Mouse (Mus musculus): Measurements from ENCODE around the gene Dync2h1. TPM values are rescaled to one million over a fixed set of nuclear protein-coding genes. Genes with fewer than 3 reads are reported as not detected.

Gene Dync2h1
- polyA plus RNA-seq, 1 experiment = 0.35 TPM

DNA sequence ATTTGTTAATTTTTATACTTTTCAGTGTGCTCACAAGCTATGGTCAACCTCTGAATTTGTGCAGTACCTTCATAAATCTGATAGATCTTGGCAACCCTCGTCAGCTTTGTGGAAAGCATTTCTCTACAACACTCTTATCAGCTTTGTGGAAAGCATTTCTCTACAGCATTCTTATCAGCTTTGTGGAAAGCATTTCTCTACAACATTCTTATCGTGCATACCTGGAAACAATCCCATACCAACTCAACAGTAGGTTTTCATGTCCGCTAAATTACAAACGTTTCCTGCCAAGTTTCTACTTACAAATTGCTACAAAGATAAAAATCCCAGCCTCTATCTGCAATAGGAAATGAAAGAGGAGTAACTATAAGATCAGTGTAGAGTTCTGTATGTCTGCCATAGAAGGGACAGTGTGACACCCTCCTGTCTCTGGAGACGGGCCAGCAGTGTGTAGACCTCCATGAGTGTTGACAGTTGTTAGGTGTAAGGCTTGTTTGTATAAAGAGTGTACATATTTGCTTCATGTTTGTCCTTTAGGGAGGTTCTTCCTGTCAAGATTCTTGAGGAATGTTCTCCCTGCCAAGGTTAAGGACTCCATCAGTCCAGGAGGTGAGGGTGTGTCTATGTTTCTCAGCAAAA, 141.5 kb downstream of the Dync2h1 start:
- WGBS = 88% methylated on average over 5 of the region's 5 CpGs

GRCm38 (mm10) chr9:7041231-7041630, 143.0 kb downstream of the Dync2h1 start:
- no peaks in the 10 kb centered on the region for H3K36me3 ChIP-seq (ENCODE audit: control insufficient read depth, insufficient read depth, low read length)
- H3K27me3 ChIP-seq (ENCODE audit: control insufficient read depth, insufficient read depth, low read length) = no peaks in the 10 kb centered on the region
- no peaks in the 10 kb centered on the region for H3K4me1 ChIP-seq (ENCODE audit: control insufficient read depth, insufficient read depth, insufficient read length)
- TF ChIP-seq POLR2A (IDR thresholded peaks at IDR 0.05; ENCODE audit: low read depth, low read length) = no peak
- TF ChIP-seq CTCF (IDR thresholded peaks at IDR 0.05; ENCODE audit: extremely low read depth, insufficient read depth, insufficient read length, insufficient replicate concordance) = no peak
- no peak for DNase-seq (ENCODE audit: low read depth in 1 of 2, low spot score in 2 of 2)
- no peak overlapping the region for H3K27ac ChIP-seq (ENCODE audit: insufficient read depth, low read length)
- WGBS = 92% methylated on average over 5 of the region's 5 CpGs
- H3K4me3 ChIP-seq (ENCODE audit: extremely low read depth, insufficient read depth, insufficient read length) = no peak overlapping the region

More for the DNA sequence above, 141.5 kb downstream of the Dync2h1 start:
- no peaks in the 10 kb centered on the region for H3K36me3 ChIP-seq (ENCODE audit: control insufficient read depth, insufficient read depth, low read length)
- H3K27me3 ChIP-seq (ENCODE audit: control insufficient read depth, insufficient read depth, low read length) = no peaks in the 10 kb centered on the region
- no peak for TF ChIP-seq CTCF (IDR thresholded peaks at IDR 0.05; ENCODE audit: extremely low read depth, insufficient read depth, insufficient read length, insufficient replicate concordance)
- no peak for TF ChIP-seq POLR2A (IDR thresholded peaks at IDR 0.05; ENCODE audit: low read depth, low read length)
- H3K4me3 ChIP-seq (ENCODE audit: extremely low read depth, insufficient read depth, insufficient read length) = no peak overlapping the region
- H3K27ac ChIP-seq (ENCODE audit: insufficient read depth, low read length) = no peak overlapping the region
- H3K4me1 ChIP-seq (ENCODE audit: control insufficient read depth, insufficient read depth, insufficient read length) = no peaks in the 10 kb centered on the region
- no peak for DNase-seq (ENCODE audit: low read depth in 1 of 2, low spot score in 2 of 2)

- Histone ChIP-seq H3K27ac (ENCODE audit: insufficient read depth, low read length) (no peak overlapping the region), H3K27me3 (ENCODE audit: control insufficient read depth, insufficient read depth, low read length) (no peaks in the 10 kb centered on the region), H3K4me1 (ENCODE audit: control insufficient read depth, insufficient read depth, insufficient read length) (no peaks in the 10 kb centered on the region), H3K4me3 (ENCODE audit: extremely low read depth, insufficient read depth, insufficient read length) (no peak overlapping the region), H3K36me3 (ENCODE audit: control insufficient read depth, insufficient read depth, low read length) (no peaks in the 10 kb centered on the region)
- TF ChIP-seq CTCF (IDR thresholded peaks at IDR 0.05; ENCODE audit: extremely low read depth, insufficient read depth, insufficient read length, insufficient replicate concordance) (no peak), POLR2A (IDR thresholded peaks at IDR 0.05; ENCODE audit: low read depth, low read length) (no peak)
- no peak for DNase-seq (ENCODE audit: low read depth in 1 of 2, low spot score in 2 of 2)
- 99% methylated on average over 2 of the region's 2 CpGs for WGBS
Measured at GRCm38 (mm10) chr9:7032553-7032952, 151.7 kb downstream of the Dync2h1 start.

GRCm38 (mm10) chr9:7015600-7015999, 168.6 kb downstream of the Dync2h1 start:
- H3K4me3 ChIP-seq (ENCODE audit: extremely low read depth, insufficient read depth, insufficient read length) = no peak overlapping the region
- TF ChIP-seq POLR2A (IDR thresholded peaks at IDR 0.05; ENCODE audit: low read depth, low read length) = no peak
- TF ChIP-seq CTCF (IDR thresholded peaks at IDR 0.05; ENCODE audit: extremely low read depth, insufficient read depth, insufficient read length, insufficient replicate concordance) = no peak
- no peak overlapping the region for H3K27ac ChIP-seq (ENCODE audit: insufficient read depth, low read length)
- DNase-seq (ENCODE audit: low read depth in 1 of 2, low spot score in 2 of 2) = no peak
- no peaks in the 10 kb centered on the region for H3K4me1 ChIP-seq (ENCODE audit: control insufficient read depth, insufficient read depth, insufficient read length)
- no peaks in the 10 kb centered on the region for H3K27me3 ChIP-seq (ENCODE audit: control insufficient read depth, insufficient read depth, low read length)
- peaks cover 1% of the 10 kb centered on the region; the same call in 1 of the 2 replicates for H3K36me3 ChIP-seq (ENCODE audit: control insufficient read depth, insufficient read depth, low read length)

- DNase-seq (ENCODE audit: low read depth in 1 of 2, low spot score in 2 of 2) = no peak
- 86% methylated on average over 1 of the region's 1 CpGs for WGBS
- no peak overlapping the region for H3K27ac ChIP-seq (ENCODE audit: insufficient read depth, low read length)
- no peaks in the 10 kb centered on the region for H3K4me1 ChIP-seq (ENCODE audit: control insufficient read depth, insufficient read depth, insufficient read length)
- H3K27me3 ChIP-seq (ENCODE audit: control insufficient read depth, insufficient read depth, low read length) = no peaks in the 10 kb centered on the region
- no peak overlapping the region for H3K4me3 ChIP-seq (ENCODE audit: extremely low read depth, insufficient read depth, insufficient read length)
- no peak for TF ChIP-seq CTCF (IDR thresholded peaks at IDR 0.05; ENCODE audit: extremely low read depth, insufficient read depth, insufficient read length, insufficient replicate concordance)
- H3K36me3 ChIP-seq (ENCODE audit: control insufficient read depth, insufficient read depth, low read length) = peaks cover 1% of the 10 kb centered on the region; the same call in 1 of the 2 replicates
Measured at GRCm38 (mm10) chr9:7014733-7015132, 169.5 kb downstream of the Dync2h1 start.

DNA sequence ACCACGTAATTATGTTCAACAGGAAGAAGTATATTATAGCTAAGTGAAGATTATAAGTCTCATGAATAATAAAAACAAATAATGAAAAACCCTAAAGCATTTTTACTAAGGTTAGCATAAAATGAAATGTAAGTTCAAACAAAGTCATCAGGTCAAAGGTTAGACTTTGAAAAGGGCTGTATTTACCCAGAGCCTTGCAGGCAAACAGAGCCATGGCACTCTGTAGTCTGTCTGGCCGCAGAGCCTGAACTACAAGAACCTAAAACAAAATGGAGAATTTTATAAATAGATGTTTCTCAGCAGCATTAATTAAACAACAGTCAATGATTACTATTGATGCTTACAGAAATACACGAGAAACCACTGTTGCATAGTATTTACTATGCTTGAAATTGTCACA, 174.5 kb downstream of the Dync2h1 start:
- 90% methylated on average over 3 of the region's 3 CpGs for WGBS
- TF ChIP-seq POLR2A (IDR thresholded peaks at IDR 0.05; ENCODE audit: low read depth, low read length) (no peak), CTCF (IDR thresholded peaks at IDR 0.05; ENCODE audit: extremely low read depth, insufficient read depth, insufficient read length, insufficient replicate concordance) (no peak)
- Histone ChIP-seq H3K4me3 (ENCODE audit: extremely low read depth, insufficient read depth, insufficient read length) (no peak overlapping the region), H3K27ac (ENCODE audit: insufficient read depth, low read length) (no peak overlapping the region), H3K4me1 (ENCODE audit: control insufficient read depth, insufficient read depth, insufficient read length) (no peaks in the 10 kb centered on the region), H3K36me3 (ENCODE audit: control insufficient read depth, insufficient read depth, low read length) (peaks cover 1% of the 10 kb centered on the region; the same call in 1 of the 2 replicates), H3K27me3 (ENCODE audit: control insufficient read depth, insufficient read depth, low read length) (no peaks in the 10 kb centered on the region)
- DNase-seq (ENCODE audit: low read depth in 1 of 2, low spot score in 2 of 2) = no peak

DNA sequence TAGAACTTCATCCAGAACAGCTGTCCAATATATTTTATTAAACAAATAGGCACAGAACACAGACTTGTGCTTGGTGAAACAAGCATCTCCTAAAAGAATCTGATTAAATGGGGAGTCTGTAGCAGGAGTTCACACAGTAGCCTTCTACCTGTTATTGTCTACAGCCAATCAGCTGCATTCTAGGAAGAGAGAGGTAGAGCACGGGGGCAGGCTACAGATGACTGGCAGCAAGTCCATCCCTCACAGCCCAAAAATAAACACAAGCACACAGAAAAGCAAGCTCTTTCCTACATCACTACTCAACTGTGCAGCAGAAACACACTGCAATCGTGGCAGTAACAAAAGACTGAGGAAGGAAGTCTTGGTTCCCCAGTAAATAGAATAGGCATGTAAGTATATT, 189.4 kb downstream of the Dync2h1 start:
- no peaks in the 10 kb centered on the region for H3K4me1 ChIP-seq (ENCODE audit: control insufficient read depth, insufficient read depth, insufficient read length)
- no peak for TF ChIP-seq CTCF (IDR thresholded peaks at IDR 0.05; ENCODE audit: extremely low read depth, insufficient read depth, insufficient read length, insufficient replicate concordance)
- no peak for TF ChIP-seq POLR2A (IDR thresholded peaks at IDR 0.05; ENCODE audit: low read depth, low read length)
- DNase-seq (ENCODE audit: low read depth in 1 of 2, low spot score in 2 of 2) = no peak
- H3K27me3 ChIP-seq (ENCODE audit: control insufficient read depth, insufficient read depth, low read length) = no peaks in the 10 kb centered on the region
- H3K36me3 ChIP-seq (ENCODE audit: control insufficient read depth, insufficient read depth, low read length) = no peaks in the 10 kb centered on the region
- 67% methylated on average over 2 of the region's 2 CpGs for WGBS
- H3K27ac ChIP-seq (ENCODE audit: insufficient read depth, low read length) = no peak overlapping the region
- H3K4me3 ChIP-seq (ENCODE audit: extremely low read depth, insufficient read depth, insufficient read length) = no peak overlapping the region

Measured in spleen, adult 2 months (tissue).